ENCODE assay signal across 17 mouse cellular contexts in genomic region chr7:134619220-134619975, GRCm38 (mm10). TPM values are rescaled to one million over a fixed set of nuclear protein-coding genes. Genes with fewer than 3 reads are reported as not detected.
DNase-seq lines count a peak whose midpoint lies in the region; ATAC-seq and TF ChIP-seq lines count a peak whose summit lies in the region.
"Had no signal": no experiment of that assay in that cellular context is flagged by ENCODE, and none has a peak within 500 bp of the region (broad histone marks: within the 10 kb centered on the region; RNA-seq: fewer than 3 reads in every experiment).

No protein-coding gene starts in this region.

- H3K4me3 ChIP-seq in hindbrain, postnatal 0 days (ENCODE audit: low read length): no peak overlapping the region
- H3K4me3 ChIP-seq in hindbrain, embryonic 12.5 days: no peak overlapping the region
- H3K4me3 ChIP-seq: embryonic facial prominence, embryonic 12.5 days; forebrain, embryonic 10.5 days; liver, embryonic 13.5 days had no signal

- CTCF ChIA-PET in Patski (lab: Charles Lee): no interaction called here

- DNase-seq in hindbrain, postnatal 0 days (ENCODE audit: low spot score): peak; percentile 36
- DNase-seq in 3T3-L1 (ENCODE audit: low read depth, low spot score): peak; percentile 62
- no peak for DNase-seq in Patski (ENCODE audit: low read depth, low spot score)
- DNase-seq in kidney, postnatal 10 days: peak; percentile 44
- no peak for DNase-seq in right cerebral cortex, adult 2 months (ENCODE audit: low spot score in 2 of 2)
- no peak for DNase-seq in cerebellum, postnatal 36 days
- DNase-seq in thymus, adult 18-20 months: no peak
- DNase-seq: cerebellum, adult 9-10 months; liver, embryonic 13.5 days; lung, postnatal 4 days had no signal

- H3K27me3 ChIP-seq in hindbrain, postnatal 0 days (ENCODE audit: insufficient read depth, low read length): no peaks in the 10 kb centered on the region
- no peaks in the 10 kb centered on the region for H3K27me3 ChIP-seq in hindbrain, embryonic 12.5 days
- no peaks in the 10 kb centered on the region for H3K27me3 ChIP-seq in Patski
- H3K27me3 ChIP-seq: CH12.LX; embryonic facial prominence, embryonic 12.5 days; liver, embryonic 13.5 days had no signal

- no peak overlapping the region for H3K27ac ChIP-seq in hindbrain, postnatal 0 days
- H3K27ac ChIP-seq in hindbrain, embryonic 12.5 days: no peak overlapping the region
- H3K27ac ChIP-seq: embryonic facial prominence, embryonic 12.5 days; forebrain, embryonic 10.5 days; liver, embryonic 13.5 days had no signal

- in situ Hi-C loops in Patski (cut with MboI; ENCODE audit: low pct_unique_long_range_greater_than_20kb): no loop called here

- 22% methylated on average over 2 of the region's 2 CpGs for WGBS in hindbrain, postnatal 0 days
- WGBS in hindbrain, embryonic 12.5 days: 15% methylated on average over 2 of the region's 2 CpGs

- H3K4me2 ChIP-seq in hindbrain, postnatal 0 days (ENCODE audit: low read depth, low read length): no peak overlapping the region
- H3K4me2 ChIP-seq in hindbrain, embryonic 12.5 days (replicated peaks): no peak overlapping the region
- H3K4me2 ChIP-seq: embryonic facial prominence, embryonic 12.5 days; heart, embryonic 11.5 days; liver, embryonic 13.5 days had no signal

- POLR2A ChIA-PET in Patski (lab: Charles Lee): interaction anchor here (0.9 to 1.0 kb wide), 2 partner anchors 44 to 48 kb away, joined by 3 to 5 read pairs; no protein-coding TSS in a partner anchor

- no peaks in the 10 kb centered on the region for H3K4me1 ChIP-seq in hindbrain, postnatal 0 days (ENCODE audit: insufficient read depth, low read length)
- peaks cover 3% of the 10 kb centered on the region; the same call in 1 of the 2 replicates for H3K4me1 ChIP-seq in hindbrain, embryonic 12.5 days
- H3K4me1 ChIP-seq: embryonic facial prominence, embryonic 12.5 days; liver, embryonic 13.5 days had no signal

- H3K9me3 ChIP-seq in hindbrain, postnatal 0 days (ENCODE audit: low read length): no peaks in the 10 kb centered on the region
- H3K9me3 ChIP-seq in hindbrain, embryonic 12.5 days (replicated peaks): no peaks in the 10 kb centered on the region
- H3K9me3 ChIP-seq: embryonic facial prominence, embryonic 12.5 days; forebrain, embryonic 10.5 days; liver, embryonic 13.5 days had no signal

- ATAC-seq in hindbrain, postnatal 0 days: no peak
- ATAC-seq in hindbrain, embryonic 12.5 days (ENCODE audit: low FRiP score): no peak
- peak; percentile 26 for ATAC-seq in Patski
- ATAC-seq: intestine, postnatal 0 days; midbrain, embryonic 16.5 days had no signal

- TF ChIP-seq CTCF in hindbrain, postnatal 0 days (IDR thresholded peaks at IDR 0.05; ENCODE audit: low read depth): peak; percentile 34
- peak; percentile 30 for TF ChIP-seq CTCF in Patski (IDR thresholded peaks at IDR 0.05)

- H3K36me3 ChIP-seq in hindbrain, postnatal 0 days (ENCODE audit: insufficient read depth, low read length): no peaks in the 10 kb centered on the region
- no peaks in the 10 kb centered on the region for H3K36me3 ChIP-seq in hindbrain, embryonic 12.5 days
- H3K36me3 ChIP-seq: embryonic facial prominence, embryonic 12.5 days; forebrain, embryonic 10.5 days; liver, embryonic 13.5 days had no signal

- no peak overlapping the region for H3K9ac ChIP-seq in hindbrain, postnatal 0 days (replicated peaks; ENCODE audit: low read length)
- no peak overlapping the region for H3K9ac ChIP-seq in hindbrain, embryonic 12.5 days
- H3K9ac ChIP-seq: embryonic facial prominence, embryonic 12.5 days; liver, embryonic 13.5 days had no signal

RNA-seq across cellular contexts. Expression of gene Dock1, which starts 51.1 kb away (rescaled TPM):
- total RNA-seq in hindbrain, postnatal 0 days (2014; rRNA removed): 14.2 and 15.2 TPM in 2 replicates
- polyA plus RNA-seq in hindbrain, postnatal 0 days (2015; fragmentation: Nextera tagmentation; extraction: Ambion mirVana): 8.0 and 9.0 TPM in 2 replicates
- 28.4 and 29.3 TPM in 2 replicates for polyA plus RNA-seq in hindbrain, embryonic 12.5 days (2016; fragmentation: Nextera tagmentation; extraction: Ambion mirVana)
- 75.3 TPM for polyA plus RNA-seq in Patski (2021)
- total RNA-seq: CH12.LX had no signal

Comparison
In these comparisons a context has a peak if more than half of its experiments do, and no peak if none do; other contexts are left out.
1. DNase-seq: peak in hindbrain, postnatal 0 days (single experiment), 3T3-L1 (single experiment) and kidney, postnatal 10 days (single experiment); none in Patski (single experiment), right cerebral cortex, adult 2 months (0 of 2), cerebellum, postnatal 36 days (0 of 2) and thymus, adult 18-20 months (0 of 2).